Mouse (Mus musculus) bone marrow macrophage, adult 2 months (primary cell): Measurements from ENCODE around the gene Hcn1.

Source experiments
- CTCF ChIP-seq: IDR thresholded peaks from 2 replicates; pipeline ENCODE4 v1.5.1; 2012; ENCODE audit warnings: low read depth, mild to moderate bottlenecking, low read length, moderate library complexity
- POLR2A ChIP-seq: IDR thresholded peaks from 2 replicates; pipeline ENCODE4 v1.6.1; 2012; ENCODE audit warnings: mild to moderate bottlenecking, low read depth, low read length, borderline replicate concordance

DNA sequence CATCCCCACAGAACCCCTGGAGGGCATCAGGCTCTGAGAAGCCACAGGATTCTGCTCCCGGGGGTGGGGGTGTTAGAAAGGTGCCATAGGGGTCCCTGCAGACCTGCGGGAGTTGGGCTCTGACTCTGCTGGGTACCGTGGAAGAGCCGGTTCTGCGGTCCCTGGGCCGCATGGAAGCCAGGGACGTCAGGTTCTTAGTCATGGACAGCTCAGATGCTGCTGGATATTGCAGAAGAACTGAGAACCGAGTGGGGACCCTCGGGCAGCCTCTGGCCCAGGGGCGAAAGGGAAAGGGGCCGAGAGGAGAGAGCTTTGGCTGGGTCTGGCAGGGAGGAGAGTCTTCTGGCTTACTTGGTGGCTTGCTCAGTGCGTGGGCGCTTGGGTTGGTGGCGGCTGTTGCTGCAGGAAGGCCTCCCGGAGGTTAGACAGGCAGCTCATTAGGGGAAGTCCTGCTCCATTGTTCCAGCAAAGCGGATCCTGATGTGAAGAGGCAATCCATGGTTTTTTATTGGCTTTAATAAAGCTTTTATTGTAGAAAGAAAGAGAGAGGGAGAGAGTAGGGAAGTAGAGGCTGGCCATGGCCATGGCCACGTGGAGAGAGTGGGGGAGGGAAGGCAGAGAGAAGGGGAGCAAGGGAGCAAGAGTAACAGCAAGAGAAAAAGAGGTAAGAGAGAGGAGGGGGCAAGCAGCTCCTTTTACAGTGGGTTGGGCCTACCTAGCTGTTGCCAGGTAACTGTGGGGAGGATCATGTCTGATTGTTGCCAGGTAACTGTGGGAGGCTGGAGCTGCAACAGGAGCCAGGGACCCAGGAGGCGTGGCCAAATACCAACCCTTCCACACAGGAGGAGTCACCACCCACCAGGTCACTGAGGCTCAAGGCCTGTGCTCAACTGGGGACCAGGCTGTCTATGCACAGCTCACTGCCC lies 356.6 kb downstream of the Hcn1 start:
- TF ChIP-seq POLR2A = no peak
- no peak for TF ChIP-seq CTCF
